Mouse (Mus musculus) G1E (cell line): Measurements from ENCODE around the gene Acot7.

Source experiments
- CTCF ChIP-seq: IDR thresholded peaks from 2 replicates; pipeline ENCODE4 v1.5.1; 2012; ENCODE audit warnings: low read depth, low read length, inconsistent platforms, mixed read lengths
- GATA1 ChIP-seq: IDR thresholded peaks from 2 replicates; pipeline ENCODE4 v1.6.1; 2012; ENCODE audit warnings: borderline replicate concordance, low read length, inconsistent platforms, mixed read lengths
- TAL1 ChIP-seq: conservative IDR thresholded peaks from 2 replicates; pipeline ENCODE4 v1.6.1; 2012; ENCODE audit warnings: low read depth, low read length, inconsistent platforms, mixed read lengths

GRCm38 (mm10) chr4:152277916-152278315 is 100.0 kb downstream of the Acot7 start:
- no peak for TF ChIP-seq CTCF
- no peak for TF ChIP-seq TAL1
- TF ChIP-seq GATA1, result no peak
